Mouse (Mus musculus) T-helper 2 cell (primary cell): Measurements from ENCODE around the gene Lhb.
"Not testable (repeated sequence)": the region's sequence is repeated elsewhere in the genome, so short reads cannot be mapped to it uniquely, and the experiment has no call there.

Experiments
- in situ Hi-C: fragments of 300-600 bp; cut with MboI, MseI; formaldehyde crosslinking; loops from one replicate; pipeline ENCODE4 v1.15.1; 2025; ENCODE audit warnings: high pct_unique_total_duplicates

The Lhb gene

GRCm38 (mm10) chr7:45420615-45420919 lies at the start of gene Lhb:
TSS of gene Lhb (plus strand) at chr7:45420820.
- in situ Hi-C loops: no loop called here

GRCm38 (mm10) chr7:45372371-45372770 lies 48.2 kb upstream of the Lhb start:
- in situ Hi-C loops: no loop called here

DNA sequence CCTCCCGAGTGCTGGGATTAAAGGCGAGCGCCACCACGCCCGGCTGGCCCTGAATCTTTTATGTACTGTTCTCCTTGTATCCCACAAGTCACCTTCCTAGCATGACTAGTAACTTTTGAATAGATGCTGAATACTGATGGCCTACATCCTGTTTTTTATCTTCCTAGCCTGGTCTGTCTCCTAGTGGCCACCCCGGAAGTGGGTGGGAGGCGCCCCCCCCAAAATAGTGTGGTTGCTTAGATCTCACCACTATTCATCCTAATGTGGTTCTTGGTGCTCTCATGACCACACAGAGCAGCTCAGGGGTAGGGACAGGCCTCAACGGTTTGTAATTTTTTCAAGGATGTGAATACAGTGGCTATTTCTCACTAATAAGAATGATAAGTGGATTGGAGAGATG lies 46.0 kb upstream of the Lhb start:
- in situ Hi-C loops: no loop called here

- in situ Hi-C loops: no loop called here
Observed at GRCm38 (mm10) chr7:45376057-45376456, 44.6 kb upstream of the Lhb start.

- in situ Hi-C loops: no loop called here
Observed at GRCm38 (mm10) chr7:45386077-45386476, 34.5 kb upstream of the Lhb start.

- in situ Hi-C loops: no loop called here
Observed at GRCm38 (mm10) chr7:45395129-45395541, 25.5 kb upstream of the Lhb start.

DNA sequence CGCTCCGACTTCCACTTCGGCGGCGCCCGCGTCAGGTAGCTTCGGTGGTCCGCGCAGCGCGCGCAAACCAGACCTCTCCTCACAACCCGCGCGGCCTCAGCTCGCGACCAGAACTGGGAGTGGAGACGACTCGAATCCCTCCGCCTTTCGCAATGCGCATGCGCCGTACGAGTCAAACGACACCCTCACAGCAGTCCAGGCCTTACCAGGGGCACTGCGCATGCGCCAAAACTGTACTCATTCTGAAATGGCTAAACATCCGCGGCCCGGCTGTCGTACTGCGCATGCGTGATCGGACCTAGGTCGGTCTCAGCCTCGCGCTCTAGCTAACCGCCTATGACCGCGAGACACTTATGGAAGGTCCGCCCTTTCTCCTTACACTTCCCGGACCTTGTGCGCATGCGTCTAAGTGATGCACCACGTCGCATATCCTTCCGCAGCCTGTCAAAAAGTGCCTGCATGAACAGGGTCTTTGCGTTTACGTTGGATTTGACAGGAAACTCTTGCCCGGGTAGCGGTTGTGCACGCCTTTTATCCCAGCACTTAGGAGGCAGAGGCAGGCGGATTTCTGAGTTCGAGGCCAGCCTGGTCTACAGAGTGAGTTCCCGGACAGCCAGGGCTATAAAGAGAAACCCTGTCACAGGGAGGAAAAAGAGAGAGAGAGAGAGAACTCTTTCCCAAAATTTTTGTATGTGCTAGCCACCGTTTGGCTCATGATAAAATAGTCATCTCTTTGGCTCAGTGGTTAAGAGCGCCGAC lies 24.9 kb upstream of the Lhb start, which contains the start of gene Snrnp70:
Snrnp70 (minus strand) TSS at position 165 of the 759 bp plus-strand sequence.
- in situ Hi-C loops: no loop called here

GRCm38 (mm10) chr7:45396337-45396775 lies 24.3 kb upstream of the Lhb start:
- in situ Hi-C loops: not testable (repeated sequence)

DNA sequence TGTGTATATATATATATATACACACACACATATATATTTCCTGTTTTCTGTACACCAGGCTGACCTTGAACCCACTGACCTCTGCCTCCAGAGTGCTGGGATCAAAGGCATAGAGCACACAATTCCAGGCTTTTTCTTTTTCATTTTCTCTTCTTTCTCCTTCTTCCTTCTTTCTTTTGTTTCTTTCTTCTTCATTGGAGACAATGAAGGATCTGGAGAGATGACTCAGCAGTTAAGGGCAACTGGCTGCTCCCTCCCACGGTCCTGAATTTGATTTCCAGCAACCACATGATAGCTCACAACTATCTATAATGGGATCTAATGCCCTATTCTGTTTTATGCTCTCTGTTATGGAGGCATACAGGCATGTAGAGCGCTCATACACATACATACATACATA lies 23.8 kb upstream of the Lhb start:
- in situ Hi-C loops: no loop called here

DNA sequence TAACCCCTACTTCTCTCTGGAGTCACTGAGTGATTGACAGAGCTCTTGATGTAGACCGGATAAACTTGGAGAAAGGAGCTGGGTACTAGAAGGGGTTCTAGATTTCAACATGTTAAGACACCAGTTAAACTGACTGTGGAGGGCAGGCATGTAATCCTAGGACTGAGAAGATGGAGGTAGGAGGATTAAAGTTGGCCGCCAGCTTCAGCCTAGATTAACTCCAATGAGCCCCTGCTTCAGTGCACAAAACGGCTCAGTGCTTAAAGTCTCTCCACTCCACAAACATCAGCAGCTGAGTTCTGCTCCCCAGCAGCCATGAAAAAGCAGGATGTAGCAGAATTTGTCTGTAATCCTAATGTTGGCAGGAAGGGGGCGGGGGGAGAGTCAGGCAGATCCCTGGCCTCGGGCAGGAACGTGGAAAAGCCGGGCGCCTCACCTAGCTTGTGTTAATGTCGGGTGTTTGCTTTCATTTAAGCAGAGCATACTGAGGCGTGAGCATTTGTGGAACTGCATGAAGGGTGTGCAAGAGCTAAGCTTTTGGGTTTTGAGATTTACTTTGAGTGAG lies 19.0 kb upstream of the Lhb start:
- in situ Hi-C loops: no loop called here

DNA sequence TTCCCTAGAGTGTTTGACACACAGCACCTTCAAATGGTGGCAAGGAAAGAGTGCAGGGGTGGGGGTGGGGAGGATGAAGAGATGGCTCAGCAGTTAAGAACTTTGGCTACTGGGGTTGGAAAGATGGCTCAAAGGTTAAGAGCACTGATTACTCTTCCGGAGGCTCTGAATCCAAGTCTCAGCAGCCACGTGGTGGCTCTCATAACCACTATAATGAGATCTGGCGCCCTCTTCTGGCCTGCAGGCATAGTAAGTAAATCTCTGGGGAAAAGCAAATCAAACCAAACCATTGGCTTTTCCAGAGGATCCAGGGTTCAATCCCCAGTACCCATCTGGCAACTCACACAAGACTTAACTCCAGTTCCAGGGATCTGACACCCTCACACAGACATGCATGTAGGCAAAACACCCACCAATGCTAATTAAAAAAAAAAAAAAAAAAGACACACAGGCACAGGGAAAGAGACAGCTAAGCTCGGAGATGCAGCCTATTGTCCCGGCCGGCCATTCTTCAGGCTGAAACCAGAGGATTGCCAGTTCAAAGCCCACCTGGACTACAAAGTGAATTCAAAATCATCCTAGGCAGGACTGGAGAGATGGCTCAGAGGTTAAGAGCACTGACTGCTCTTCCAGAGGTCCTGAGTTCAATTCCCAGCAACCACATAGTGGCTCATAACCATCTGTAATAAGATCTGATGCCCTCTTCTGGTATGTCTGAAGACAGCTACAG lies 16.9 kb upstream of the Lhb start:
- in situ Hi-C loops: no loop called here

GRCm38 (mm10) chr7:45405091-45406075 lies 15.2 kb upstream of the Lhb start, which contains the start of gene Kcna7:
TSS of gene Kcna7 (plus strand) at chr7:45405653.
- in situ Hi-C loops: no loop called here

DNA sequence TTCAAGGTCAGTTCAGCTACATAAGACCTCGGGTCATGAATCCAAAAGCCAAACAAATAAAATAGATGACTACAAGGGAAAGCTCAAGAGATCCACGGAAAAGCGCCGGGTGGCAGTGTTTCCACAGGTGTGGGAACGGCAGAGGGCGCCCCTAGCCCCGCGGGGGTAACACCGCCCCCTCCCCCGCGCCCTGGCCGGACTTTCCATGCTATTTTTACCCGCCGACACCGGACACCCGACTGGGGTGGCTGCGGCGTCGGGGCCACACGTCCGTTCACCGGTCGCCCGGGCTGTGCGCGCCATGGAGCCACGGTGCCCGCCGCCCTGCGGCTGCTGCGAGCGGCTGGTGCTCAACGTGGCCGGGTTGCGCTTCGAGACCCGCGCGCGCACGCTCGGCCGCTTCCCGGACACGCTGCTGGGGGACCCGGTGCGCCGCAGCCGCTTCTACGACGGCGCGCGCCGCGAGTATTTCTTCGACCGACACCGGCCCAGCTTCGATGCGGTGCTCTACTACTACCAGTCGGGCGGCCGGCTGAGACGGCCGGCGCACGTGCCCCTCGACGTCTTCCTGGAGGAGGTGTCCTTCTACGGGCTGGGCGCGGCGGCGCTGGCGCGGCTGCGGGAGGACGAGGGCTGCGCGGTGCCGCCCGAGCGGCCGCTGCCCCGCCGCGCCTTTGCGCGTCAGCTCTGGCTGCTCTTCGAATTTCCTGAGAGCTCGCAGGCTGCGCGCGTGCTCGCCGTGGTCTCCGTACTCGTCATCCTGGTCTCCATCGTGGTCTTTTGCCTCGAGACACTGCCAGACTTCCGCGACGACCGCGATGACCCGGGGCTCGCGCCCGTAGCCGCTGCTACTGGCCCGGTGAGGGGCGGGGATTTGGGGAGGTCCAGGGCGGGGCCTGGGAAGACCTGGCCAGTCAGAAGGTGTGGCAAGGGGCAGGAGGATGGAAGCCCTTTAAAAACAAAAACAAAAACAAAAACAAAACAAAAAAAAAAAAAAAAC lies 14.2 kb upstream of the Lhb start:
- in situ Hi-C loops: no loop called here

DNA sequence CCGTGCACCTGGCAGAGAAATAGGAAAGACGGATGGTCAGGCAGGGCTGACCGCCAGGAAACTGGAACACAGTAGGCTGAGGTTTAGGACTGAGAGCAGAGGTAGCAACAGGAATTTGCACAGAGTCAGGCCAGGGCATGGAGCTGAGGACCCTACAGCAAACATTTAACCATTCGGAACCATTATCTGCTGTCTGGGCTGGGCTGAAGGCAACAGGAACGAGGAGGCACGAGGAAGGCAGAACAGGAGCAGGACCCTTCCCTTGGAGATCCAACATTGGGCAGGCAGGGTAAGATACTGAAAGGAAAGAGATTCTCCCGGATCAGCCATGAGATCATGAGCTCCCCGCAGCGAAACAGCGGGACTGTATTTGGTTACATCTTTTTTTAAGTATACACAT lies 12.8 kb upstream of the Lhb start:
- in situ Hi-C loops: no loop called here

DNA sequence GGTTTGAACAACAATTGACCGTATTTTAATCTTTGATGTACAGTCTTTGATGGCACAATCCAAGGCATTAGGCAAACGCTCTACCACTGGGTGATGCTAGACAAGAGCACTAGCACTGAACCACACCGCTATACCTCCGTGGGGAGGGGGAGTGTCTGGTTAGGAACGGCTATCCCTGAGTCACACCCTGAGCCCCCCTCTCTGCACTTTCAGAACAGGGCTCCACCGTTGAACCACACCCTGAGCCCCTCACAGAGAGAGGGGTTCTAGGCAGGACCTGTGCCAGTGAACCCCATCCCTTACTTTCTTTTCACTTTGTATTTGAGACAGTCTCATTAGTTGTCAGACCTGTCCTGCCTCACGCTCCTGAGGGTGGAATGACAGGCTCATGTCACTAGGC lies 12.3 kb upstream of the Lhb start:
- in situ Hi-C loops: no loop called here

DNA sequence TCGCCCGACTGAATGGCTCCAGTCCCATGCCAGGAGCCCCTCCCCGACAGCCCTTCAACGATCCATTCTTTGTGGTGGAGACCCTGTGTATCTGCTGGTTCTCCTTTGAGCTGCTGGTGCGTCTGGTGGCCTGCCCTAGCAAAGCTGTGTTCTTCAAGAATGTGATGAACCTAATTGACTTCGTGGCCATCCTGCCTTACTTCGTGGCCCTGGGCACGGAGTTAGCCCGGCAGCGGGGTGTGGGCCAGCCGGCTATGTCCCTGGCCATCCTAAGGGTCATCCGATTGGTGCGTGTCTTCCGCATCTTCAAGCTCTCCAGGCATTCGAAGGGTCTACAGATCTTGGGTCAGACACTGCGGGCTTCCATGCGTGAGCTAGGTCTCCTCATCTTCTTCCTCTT lies 11.7 kb upstream of the Lhb start:
- in situ Hi-C loops: no loop called here

DNA sequence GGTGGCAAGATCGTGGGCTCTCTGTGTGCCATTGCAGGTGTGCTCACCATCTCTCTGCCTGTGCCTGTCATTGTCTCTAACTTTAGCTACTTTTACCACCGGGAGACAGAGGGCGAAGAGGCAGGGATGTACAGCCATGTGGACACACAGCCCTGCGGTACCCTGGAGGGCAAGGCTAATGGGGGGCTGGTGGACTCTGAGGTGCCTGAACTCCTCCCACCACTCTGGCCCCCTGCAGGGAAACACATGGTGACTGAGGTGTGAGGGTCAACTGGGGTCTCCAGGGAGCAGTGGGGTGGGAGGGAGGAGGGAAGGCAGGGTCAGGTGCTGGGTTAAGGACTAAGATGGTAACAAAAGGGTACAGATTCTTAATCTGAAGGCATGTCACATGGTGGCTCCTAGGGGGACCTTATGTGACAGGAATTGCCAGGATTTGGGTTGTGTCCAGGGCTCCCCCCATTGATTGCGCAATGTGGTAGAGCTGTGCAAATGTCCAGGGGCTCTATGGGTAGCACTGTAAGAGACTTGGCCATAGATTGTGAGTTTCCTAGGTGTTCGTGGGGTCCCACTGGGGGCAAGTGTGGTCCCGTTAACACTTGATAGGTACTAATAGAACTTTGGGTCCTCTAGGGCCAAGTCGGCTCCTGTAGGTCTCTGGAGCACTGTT lies 11.0 kb upstream of the Lhb start:
- in situ Hi-C loops: no loop called here

DNA sequence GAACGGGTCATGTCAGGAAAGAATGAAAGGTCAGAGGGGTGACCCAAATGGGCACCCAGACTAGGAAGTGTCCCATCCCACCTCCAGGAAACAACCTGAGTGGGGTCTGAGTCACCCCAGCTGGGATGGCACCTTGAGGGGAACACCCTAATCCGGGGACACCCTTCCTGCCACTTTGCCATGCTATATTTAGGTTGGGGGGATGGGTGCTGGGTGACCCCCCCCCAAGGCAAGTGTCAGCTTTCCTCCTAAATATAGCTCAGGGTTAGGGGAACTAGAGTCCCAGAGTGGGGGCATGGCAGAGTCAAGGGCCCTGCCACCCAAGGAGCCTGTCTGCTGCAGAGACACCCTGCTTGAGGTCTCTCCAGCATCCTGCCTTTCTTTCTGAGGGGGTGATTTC lies 8.2 kb upstream of the Lhb start:
- in situ Hi-C loops: no loop called here

GRCm38 (mm10) chr7:45413113-45413863 lies 7.3 kb upstream of the Lhb start, which contains the start of gene Ntf5:
TSS of gene Ntf5 (plus strand) at chr7:45413695.
- in situ Hi-C loops: no loop called here
